Mouse (Mus musculus) limb, embryonic 11.5 days (tissue): ENCODE measurements around the gene Serpine1. TPM values are rescaled to one million over a fixed set of nuclear protein-coding genes. Genes with fewer than 3 reads are reported as not detected.

Source experiments
- ATAC-seq: fragments of 200-750 bp; cut with Nextera tagmentation; 2 replicates; pipeline ENCODE4 v1.8.0; 2017; ENCODE audit warnings: low read depth; ENCODE audit not compliant: insufficient number of reproducible peaks, low FRiP score, low TSS enrichment
- DNase-seq: peaks from one replicate; pipeline ENCODE4 v3.0.0-alpha.2; 2015; ENCODE audit warnings: low spot score
- H3K27ac ChIP-seq: fragments of 300-500 bp; sonication (generic); replicated peaks from 2 replicates; pipeline ENCODE4 v1.5.1; 2014; ENCODE audit warnings: low read depth, mild to moderate bottlenecking, low read length
- H3K27me3 ChIP-seq: fragments of 300-500 bp; sonication (generic); 2 replicates; pipeline ENCODE4 v1.6.1; 2014; ENCODE audit warnings: mild to moderate bottlenecking, low read length, mixed read lengths; ENCODE audit not compliant: control insufficient read depth, insufficient read depth
- H3K36me3 ChIP-seq: fragments of 300-500 bp; sonication (generic); 2 replicates; pipeline ENCODE4 v1.6.1; 2014; ENCODE audit warnings: mild to moderate bottlenecking, low read length, moderate library complexity, mixed read lengths; ENCODE audit not compliant: control insufficient read depth, insufficient read depth
- H3K4me1 ChIP-seq: fragments of 300-500 bp; sonication (generic); 2 replicates; pipeline ENCODE4 v1.6.1; 2014; ENCODE audit warnings: low read length, mixed read lengths; ENCODE audit not compliant: control insufficient read depth, insufficient read depth
- H3K4me2 ChIP-seq: fragments of 300-500 bp; sonication (generic); 2 replicates; pipeline ENCODE4 v1.6.1; 2014; ENCODE audit warnings: low read depth, mild to moderate bottlenecking, moderate library complexity; ENCODE audit not compliant: severe bottlenecking
- H3K4me3 ChIP-seq: fragments of 300-500 bp; sonication (generic); 2 replicates; pipeline ENCODE4 v1.5.1; 2014; ENCODE audit warnings: low read depth, low read length
- H3K9ac ChIP-seq: fragments of 300-500 bp; sonication (generic); 2 replicates; pipeline ENCODE4 v1.6.1; 2014; ENCODE audit warnings: mild to moderate bottlenecking, low read length
- H3K9me3 ChIP-seq: fragments of 300-500 bp; sonication (generic); 2 replicates; pipeline ENCODE4 v1.6.1; 2016; ENCODE audit warnings: low read length; ENCODE audit not compliant: control insufficient read depth
- WGBS: fragments of 180-500 bp; shearing (Covaris S2); extraction: QIAGEN DNeasy Blood & Tissue Kit; methylation state at CpG from one replicate; pipeline ENCODE4 v1.1.7; 2014; 5-methylcytosine and 5-hydroxymethylcytosine counted together
- polyA plus RNA-seq: library from polyadenylated mRNA; unstranded; fragments of >200 nt; fragmentation: Nextera tagmentation; extraction: Ambion mirVana; gene quantifications from 2 replicates; pipeline ENCODE4 v1.2.1, GENCODE M21; 2014

Serpine1 gene
- polyA plus RNA-seq, 1 experiment from 2014 or later = 0.52 TPM

DNA sequence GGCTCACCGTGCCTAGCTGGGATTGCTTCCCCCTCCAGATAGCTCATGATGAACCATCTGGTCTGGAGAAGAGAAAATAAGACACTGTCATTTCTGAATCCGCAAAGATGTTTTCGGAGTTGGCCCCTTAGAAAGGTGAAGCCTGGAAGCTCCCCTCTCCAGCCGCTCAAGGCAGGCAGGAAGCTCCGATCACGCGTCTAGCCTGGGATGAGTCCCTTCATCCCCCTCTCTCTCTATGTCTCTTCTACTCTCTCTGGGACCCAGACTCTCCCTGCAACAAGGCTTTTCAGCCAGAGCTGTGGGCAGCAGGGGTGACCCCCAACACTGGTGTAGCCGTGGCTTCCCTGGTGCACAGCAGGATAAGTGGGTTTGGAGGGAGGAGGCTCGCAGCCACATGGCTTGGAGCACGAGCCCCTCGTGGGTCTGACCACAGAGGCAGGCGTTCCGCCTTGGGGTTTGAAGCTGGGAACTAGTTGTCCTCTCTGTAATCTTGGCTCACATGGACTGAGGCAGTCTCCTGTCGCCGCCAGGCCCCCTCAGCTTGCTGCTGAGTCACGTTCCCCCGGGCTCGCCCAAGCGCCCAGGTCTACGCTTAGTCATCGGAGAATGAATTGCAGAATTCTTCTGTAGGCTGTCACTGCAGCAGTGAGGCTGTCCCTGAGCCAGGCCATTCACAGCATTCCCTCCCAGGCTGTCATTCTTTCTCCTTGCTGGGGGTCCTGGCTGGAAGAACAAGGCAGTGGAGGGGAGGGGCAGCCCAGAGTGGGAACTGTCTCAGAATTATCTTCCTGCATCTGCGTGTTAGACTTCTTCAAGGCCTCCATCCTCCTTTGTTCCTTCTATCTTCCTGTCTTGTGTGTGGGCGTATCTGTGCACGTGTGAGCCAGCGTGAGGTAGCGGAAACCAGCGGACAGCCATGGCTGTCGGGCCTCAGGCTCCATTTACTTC is 30.8 kb upstream of the Serpine1 start:
- no peaks in the 10 kb centered on the region for H3K9me3 ChIP-seq
- no peak overlapping the region for H3K4me2 ChIP-seq
- H3K36me3 ChIP-seq = no peaks in the 10 kb centered on the region
- no peak overlapping the region for H3K9ac ChIP-seq
- DNase-seq (no peak), ATAC-seq (no peak)
- H3K4me1 ChIP-seq = no peaks in the 10 kb centered on the region
- 76% methylated on average over 28 of the region's 28 CpGs for WGBS
- H3K27me3 ChIP-seq = no peaks in the 10 kb centered on the region
- H3K4me3 ChIP-seq = no peak overlapping the region
- no peak overlapping the region for H3K27ac ChIP-seq

- H3K27me3 ChIP-seq = no peaks in the 10 kb centered on the region
These were observed 30.0 kb upstream of the Serpine1 start for GRCm38 (mm10) chr5:137102078-137102477.

GRCm38 (mm10) chr5:137100660-137101059 is 28.6 kb upstream of the Serpine1 start:
- ATAC-seq (no peak), DNase-seq (no peak)
- H3K36me3 ChIP-seq = no peaks in the 10 kb centered on the region
- H3K27me3 ChIP-seq = no peaks in the 10 kb centered on the region
- H3K4me2 ChIP-seq = no peak overlapping the region
- H3K4me1 ChIP-seq = no peaks in the 10 kb centered on the region
- H3K27ac ChIP-seq = no peak overlapping the region
- WGBS = 52% methylated on average over 4 of the region's 4 CpGs
- H3K9me3 ChIP-seq = 0 out of 2 replicates have a peak, but pooled peaks cover 2% of the 10 kb centered on the region
- no peak overlapping the region for H3K4me3 ChIP-seq
- no peak overlapping the region for H3K9ac ChIP-seq

More at GRCm38 (mm10) chr5:137102078-137102477, 30.0 kb upstream of the Serpine1 start:
- 74% methylated on average over 10 of the region's 10 CpGs for WGBS
- Histone ChIP-seq H3K9ac (no peak overlapping the region), H3K4me2 (no peak overlapping the region), H3K27ac (no peak overlapping the region), H3K4me1 (no peaks in the 10 kb centered on the region), H3K9me3 (no peaks in the 10 kb centered on the region), H3K36me3 (no peaks in the 10 kb centered on the region), H3K4me3 (no peak overlapping the region)
- ATAC-seq = no peak
- DNase-seq = no peak

- Histone ChIP-seq H3K4me3 (no peak overlapping the region), H3K4me2 (no peak overlapping the region), H3K9ac (no peak overlapping the region), H3K36me3 (no peaks in the 10 kb centered on the region), H3K27ac (no peak overlapping the region), H3K27me3 (no peaks in the 10 kb centered on the region), H3K4me1 (no peaks in the 10 kb centered on the region), H3K9me3 (0 out of 2 replicates have a peak, but pooled peaks cover 2% of the 10 kb centered on the region)
- DNase-seq = no peak
- no peak for ATAC-seq
- 72% methylated on average over 11 of the region's 11 CpGs for WGBS
These were observed 26.4 kb upstream of the Serpine1 start for GRCm38 (mm10) chr5:137098418-137098817.

DNA sequence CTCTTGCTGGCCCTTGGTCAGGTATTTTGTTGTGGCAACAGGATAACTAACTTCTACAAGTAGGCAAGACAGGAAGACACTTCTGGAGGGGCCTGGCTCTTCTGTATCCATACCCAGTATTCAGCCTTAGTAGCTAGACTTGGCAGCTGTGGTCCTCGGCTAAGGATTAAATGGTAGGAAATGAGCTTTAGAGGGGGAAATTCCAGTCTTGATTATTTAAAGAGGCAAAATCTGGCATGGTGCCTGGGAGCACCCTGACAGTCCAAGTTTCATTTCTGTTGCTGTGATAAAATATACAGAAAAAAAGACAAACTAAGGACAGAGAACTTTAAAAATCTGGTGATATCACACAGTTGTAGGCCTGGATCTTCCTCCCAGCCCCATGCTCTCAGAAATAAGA is 24.0 kb upstream of the Serpine1 start:
- H3K9ac ChIP-seq = no peak overlapping the region
- DNase-seq = no peak
- no peak overlapping the region for H3K4me3 ChIP-seq
- H3K36me3 ChIP-seq = no peaks in the 10 kb centered on the region
- H3K9me3 ChIP-seq = 0 out of 2 replicates have a peak, but pooled peaks cover 2% of the 10 kb centered on the region
- no peak for ATAC-seq
- H3K27ac ChIP-seq = no peak overlapping the region
- no peak overlapping the region for H3K4me2 ChIP-seq
- no peaks in the 10 kb centered on the region for H3K4me1 ChIP-seq
- 79% methylated on average over 1 of the region's 1 CpGs for WGBS
- H3K27me3 ChIP-seq = no peaks in the 10 kb centered on the region

GRCm38 (mm10) chr5:137095135-137095534 is 23.1 kb upstream of the Serpine1 start:
- DNase-seq = no peak
- no peak for ATAC-seq
- Histone ChIP-seq H3K4me2 (no peak overlapping the region), H3K4me1 (no peaks in the 10 kb centered on the region), H3K9ac (no peak overlapping the region), H3K27me3 (no peaks in the 10 kb centered on the region), H3K4me3 (no peak overlapping the region), H3K9me3 (0 out of 2 replicates have a peak, but pooled peaks cover 2% of the 10 kb centered on the region), H3K27ac (no peak overlapping the region), H3K36me3 (no peaks in the 10 kb centered on the region)
- 85% methylated on average over 10 of the region's 10 CpGs for WGBS

- no peak for ATAC-seq
- H3K9ac ChIP-seq = no peak overlapping the region
- no peak for DNase-seq
- H3K9me3 ChIP-seq = 0 out of 2 replicates have a peak, but pooled peaks cover 2% of the 10 kb centered on the region
- H3K4me1 ChIP-seq = no peaks in the 10 kb centered on the region
- H3K4me3 ChIP-seq = no peak overlapping the region
- H3K27ac ChIP-seq = no peak overlapping the region
- H3K36me3 ChIP-seq = no peaks in the 10 kb centered on the region
- no peaks in the 10 kb centered on the region for H3K27me3 ChIP-seq
- WGBS = 86% methylated on average over 9 of the region's 9 CpGs
- no peak overlapping the region for H3K4me2 ChIP-seq
These were observed 21.7 kb upstream of the Serpine1 start for GRCm38 (mm10) chr5:137093720-137094119.

- no peak overlapping the region for H3K4me3 ChIP-seq
- ATAC-seq = no peak
- 69% methylated on average over 6 of the region's 6 CpGs for whole genome bisulfite sequencing
- H3K27ac ChIP-seq = no peak overlapping the region
- H3K9me3 ChIP-seq = no peaks in the 10 kb centered on the region
- no peaks in the 10 kb centered on the region for H3K27me3 ChIP-seq
- DNase-seq = no peak
- H3K4me1 ChIP-seq = no peaks in the 10 kb centered on the region
- no peak overlapping the region for H3K4me2 ChIP-seq
- H3K36me3 ChIP-seq = no peaks in the 10 kb centered on the region
- H3K9ac ChIP-seq = no peak overlapping the region
These were observed 19.5 kb upstream of the Serpine1 start for GRCm38 (mm10) chr5:137091560-137091959.
